21 mouse cellular contexts compared by ENCODE assay signal in the genomic region with DNA sequence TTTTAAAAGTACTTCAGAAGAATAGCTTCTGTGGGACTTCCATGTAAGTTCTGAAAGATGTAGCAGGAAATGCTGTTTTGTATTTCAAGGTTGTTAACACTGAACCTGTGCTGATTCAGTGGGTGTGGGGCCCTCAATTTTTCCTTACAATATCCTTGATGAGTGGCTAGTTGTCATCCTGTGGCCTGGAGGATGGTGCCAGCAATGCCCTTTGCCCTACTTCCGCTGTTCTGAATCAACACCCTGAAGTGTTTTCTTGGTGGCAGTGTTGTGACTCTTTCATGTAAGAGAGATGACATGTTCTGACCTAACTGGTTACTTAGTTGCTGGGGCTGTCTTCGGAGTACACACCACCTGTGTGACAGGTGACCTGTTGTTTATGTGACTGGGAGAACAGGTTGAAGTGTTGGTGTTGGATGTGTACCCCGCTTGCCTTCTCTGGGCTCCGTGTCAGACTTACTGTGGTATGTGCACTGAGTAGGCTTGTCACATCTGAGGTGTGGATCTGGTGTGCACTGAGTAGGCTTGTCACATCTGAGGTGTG. TPM values are rescaled to one million over a fixed set of nuclear protein-coding genes. Genes with fewer than 3 reads are reported as not detected.
DNase-seq lines count a peak whose midpoint lies in the region; ATAC-seq and TF ChIP-seq lines count a peak whose summit lies in the region.
"Had no signal": no experiment of that assay in that cellular context is flagged by ENCODE, and none has a peak within 500 bp of the region (broad histone marks: within the 10 kb centered on the region; RNA-seq: fewer than 3 reads in every experiment).

No protein-coding gene starts in this region.

- no peak overlapping the region for H3K27ac ChIP-seq in liver, postnatal 0 days (ENCODE audit: low read depth)
- H3K27ac ChIP-seq in stomach, postnatal 0 days (replicated peaks) = peak overlapping the region; percentile 25
- H3K27ac ChIP-seq in kidney, embryonic 14.5 days (ENCODE audit: low read depth, low read length) = no peak overlapping the region
- H3K27ac ChIP-seq: forebrain, embryonic 10.5 days; heart, adult 2 months; hindbrain, embryonic 12.5 days; hindbrain, embryonic 15.5 days had no signal

- peaks cover 17% of the 10 kb centered on the region; the same call in 1 of the 2 replicates for H3K36me3 ChIP-seq in liver, postnatal 0 days (replicated peaks; ENCODE audit: insufficient read depth, low read length)
- no peaks in the 10 kb centered on the region for H3K36me3 ChIP-seq in stomach, postnatal 0 days (ENCODE audit: control insufficient read depth, insufficient read depth, low read length)
- peaks cover 21% of the 10 kb centered on the region for H3K36me3 ChIP-seq in kidney, embryonic 14.5 days (ENCODE audit: control insufficient read depth, insufficient read depth, low read length)

- no peak for TF ChIP-seq EP300 in liver, postnatal 0 days (IDR thresholded peaks at IDR 0.05; ENCODE audit: low read depth)
- peak; percentile 39 for TF ChIP-seq EP300 in stomach, postnatal 0 days (optimal IDR thresholded peaks at IDR 0.05)

- TF ChIP-seq CTCF in liver, postnatal 0 days (IDR thresholded peaks at IDR 0.05; ENCODE audit: low read depth) = no peak
- no peak for TF ChIP-seq CTCF in stomach, postnatal 0 days (IDR thresholded peaks at IDR 0.05; ENCODE audit: low read depth)

- H3K9ac ChIP-seq in liver, postnatal 0 days (replicated peaks) = no peak overlapping the region
- no peak overlapping the region for H3K9ac ChIP-seq in stomach, postnatal 0 days (ENCODE audit: low read length)
- H3K9ac ChIP-seq in kidney, embryonic 14.5 days (ENCODE audit: low read depth, low read length) = no peak overlapping the region
- H3K9ac ChIP-seq: forebrain, postnatal 0 days; hindbrain, embryonic 12.5 days; hindbrain, embryonic 15.5 days had no signal

- H3K27me3 ChIP-seq in liver, postnatal 0 days (ENCODE audit: insufficient read depth, low read length) = no peaks in the 10 kb centered on the region
- H3K27me3 ChIP-seq in stomach, postnatal 0 days (ENCODE audit: control insufficient read depth, insufficient read depth, low read length) = no peaks in the 10 kb centered on the region
- H3K27me3 ChIP-seq in kidney, embryonic 14.5 days (ENCODE audit: control insufficient read depth, insufficient read depth, low read length) = no peaks in the 10 kb centered on the region
- H3K27me3 ChIP-seq: hindbrain, embryonic 12.5 days; hindbrain, embryonic 15.5 days had no signal

- WGBS in liver, postnatal 0 days (ENCODE audit: insufficient replicate concordance) = 85% methylated on average over 4 of the region's 4 CpGs
- 88% methylated on average over 4 of the region's 4 CpGs for WGBS in stomach, postnatal 0 days
- 94% methylated on average over 4 of the region's 4 CpGs for WGBS in kidney, embryonic 14.5 days

- ATAC-seq in liver, postnatal 0 days = peak; percentile 52
- peak; percentile 78 for ATAC-seq in stomach, postnatal 0 days (ENCODE audit: low FRiP score, low TSS enrichment)
- ATAC-seq in kidney, embryonic 14.5 days (ENCODE audit: low FRiP score, low TSS enrichment) = no peak
- ATAC-seq: activated CD4-positive, CD25-positive, alpha-beta regulatory T cell, adult 4 months; forebrain, postnatal 0 days had no signal

- peak; percentile 76 for DNase-seq in heart, adult 11 months
- DNase-seq in heart, adult 9 months (ENCODE audit: low spot score in 2 of 2) = no peak
- no peak for DNase-seq in liver, postnatal 0 days
- DNase-seq in liver (no peak), adipocyte (ENCODE audit: low spot score) (peak; percentile 26)
- DNase-seq in stomach, postnatal 0 days (ENCODE audit: low spot score) = no peak
- DNase-seq: adrenal gland, postnatal 10 days; adrenal gland, postnatal 36 days; cerebellum, adult 18-20 months; cerebellum, adult 9-10 months; cerebellum, postnatal 14 days; forebrain, postnatal 0 days; gastrocnemius, adult 2 months; gastrocnemius, postnatal 14 days; heart, adult 2 months had no signal

- no peaks in the 10 kb centered on the region for H3K9me3 ChIP-seq in liver, postnatal 0 days (ENCODE audit: low read length)
- H3K9me3 ChIP-seq in stomach, postnatal 0 days (ENCODE audit: control insufficient read depth, low read length) = no peaks in the 10 kb centered on the region
- no peaks in the 10 kb centered on the region for H3K9me3 ChIP-seq in kidney, embryonic 14.5 days (ENCODE audit: control insufficient read depth, low read length)
- H3K9me3 ChIP-seq: forebrain, embryonic 10.5 days; hindbrain, embryonic 12.5 days; hindbrain, embryonic 15.5 days had no signal

- no peaks in the 10 kb centered on the region for H3K4me1 ChIP-seq in liver, postnatal 0 days (ENCODE audit: insufficient read depth)
- H3K4me1 ChIP-seq in stomach, postnatal 0 days (replicated peaks; ENCODE audit: control insufficient read depth, insufficient read depth) = no peaks in the 10 kb centered on the region
- 0 out of 2 replicates have a peak, but pooled peaks cover 4% of the 10 kb centered on the region for H3K4me1 ChIP-seq in kidney, embryonic 14.5 days (ENCODE audit: control insufficient read depth, insufficient read depth, low read length)
- H3K4me1 ChIP-seq: forebrain, embryonic 10.5 days; hindbrain, embryonic 12.5 days had no signal

- no peak overlapping the region for H3K4me3 ChIP-seq in liver, postnatal 0 days (ENCODE audit: low read depth, low read length)
- H3K4me3 ChIP-seq in stomach, postnatal 0 days (ENCODE audit: low read depth, low read length) = no peak overlapping the region
- no peak overlapping the region for H3K4me3 ChIP-seq in kidney, embryonic 14.5 days (ENCODE audit: low read length)
- H3K4me3 ChIP-seq: forebrain, embryonic 10.5 days; gastrocnemius, adult 2 months; heart, adult 2 months; hindbrain, embryonic 12.5 days; hindbrain, embryonic 15.5 days had no signal

- no peak overlapping the region for H3K4me2 ChIP-seq in liver, postnatal 0 days (ENCODE audit: low read depth, low read length)
- no peak overlapping the region for H3K4me2 ChIP-seq in stomach, postnatal 0 days (replicated peaks; ENCODE audit: low read depth)
- no peak overlapping the region for H3K4me2 ChIP-seq in kidney, embryonic 14.5 days (replicated peaks; ENCODE audit: low read depth, low read length)
- H3K4me2 ChIP-seq: heart, embryonic 11.5 days; hindbrain, embryonic 12.5 days; hindbrain, embryonic 15.5 days had no signal

RNA-seq across cellular contexts. Expression of gene Specc1l, which starts 20.8 kb away (rescaled TPM):
- 3.5 and 4.0 TPM in 2 replicates for polyA plus RNA-seq in liver, postnatal 0 days (2015; fragmentation: Nextera tagmentation; extraction: Ambion mirVana)
- polyA plus RNA-seq in stomach, postnatal 0 days (2015; fragmentation: Nextera tagmentation; extraction: Ambion mirVana) = 9.2 and 9.4 TPM in 2 replicates
- 17.2 and 27.6 TPM in 2 replicates for polyA plus RNA-seq in kidney, embryonic 14.5 days (2014; fragmentation: Nextera tagmentation; extraction: Ambion mirVana)

Comparison
In these comparisons a context has a peak if more than half of its experiments do, and no peak if none do; other contexts are left out.
1. DNase-seq: peak in heart, adult 11 months (single experiment) and adipocyte (single experiment); none in heart, adult 9 months (0 of 2), liver, postnatal 0 days (single experiment), liver (single experiment) and stomach, postnatal 0 days (single experiment).